Mouse (Mus musculus): ENCODE measurements around the gene Olfr921. TPM values are rescaled to one million over a fixed set of nuclear protein-coding genes. Genes with fewer than 3 reads are reported as not detected.
A peak's percentile ranks its signal among the peaks of the same experiment; 100 is the strongest.

The Olfr921 gene
- not detected for total RNA-seq (2021)

- intact Hi-C loops (cut with DNase I) = no loop called here
- no peak for DNase-seq (ENCODE audit: extremely low spot score in 1 of 2, low spot score in 2 of 2)
Observed at GRCm38 (mm10) chr9:38772768-38773167, at the start of gene Olfr921. Gene Olfr921, plus strand, starts transcription at chr9:38773068.

- DNase-seq (ENCODE audit: extremely low spot score in 1 of 2, low spot score in 2 of 2) = no peak
- intact Hi-C loops (cut with DNase I) = no loop called here
Observed at GRCm38 (mm10) chr9:38724044-38724443, 48.8 kb upstream of the Olfr921 start.

GRCm38 (mm10) chr9:38728218-38728617 is 44.6 kb upstream of the Olfr921 start:
- no peak for DNase-seq (ENCODE audit: extremely low spot score in 1 of 2, low spot score in 2 of 2)
- intact Hi-C loops (cut with DNase I) = no loop called here

- intact Hi-C loops (cut with DNase I) = no loop called here
Observed at GRCm38 (mm10) chr9:38741408-38741807, 31.5 kb upstream of the Olfr921 start.

GRCm38 (mm10) chr9:38744619-38745315 is 28.1 kb upstream of the Olfr921 start:
- intact Hi-C loops (cut with DNase I) = no loop called here
- no peak for DNase-seq (ENCODE audit: extremely low spot score in 1 of 2, low spot score in 2 of 2)

More at GRCm38 (mm10) chr9:38741408-38741807, 31.5 kb upstream of the Olfr921 start:
- DNase-seq (ENCODE audit: extremely low spot score in 1 of 2, low spot score in 2 of 2) = no peak

DNA sequence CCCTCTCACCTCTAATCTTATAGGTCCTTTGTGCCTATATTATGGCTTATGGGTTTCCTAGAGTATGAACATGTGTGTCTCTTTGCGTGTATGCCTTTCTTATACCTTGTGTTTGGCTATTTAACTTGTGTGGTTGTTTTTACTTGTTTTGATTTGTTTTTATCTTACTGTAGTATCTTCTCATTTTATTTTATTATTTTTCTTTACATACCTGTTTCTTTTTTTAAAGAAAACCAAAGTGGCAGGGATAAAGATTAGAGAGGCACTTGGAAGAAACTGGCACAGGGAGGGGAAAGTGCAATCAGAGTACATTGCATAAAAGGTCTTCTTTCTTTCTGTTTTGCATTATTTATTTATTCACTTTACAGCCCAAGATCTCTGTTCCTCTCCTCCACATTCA is 20.9 kb upstream of the Olfr921 start, which contains the start of gene Olfr920:
TSS of gene Olfr920 (plus strand) at position 301 of the 400 bp plus-strand sequence.
- DNase-seq (ENCODE audit: extremely low spot score in 1 of 2, low spot score in 2 of 2) = no peak
- intact Hi-C loops (cut with DNase I) = no loop called here

DNA sequence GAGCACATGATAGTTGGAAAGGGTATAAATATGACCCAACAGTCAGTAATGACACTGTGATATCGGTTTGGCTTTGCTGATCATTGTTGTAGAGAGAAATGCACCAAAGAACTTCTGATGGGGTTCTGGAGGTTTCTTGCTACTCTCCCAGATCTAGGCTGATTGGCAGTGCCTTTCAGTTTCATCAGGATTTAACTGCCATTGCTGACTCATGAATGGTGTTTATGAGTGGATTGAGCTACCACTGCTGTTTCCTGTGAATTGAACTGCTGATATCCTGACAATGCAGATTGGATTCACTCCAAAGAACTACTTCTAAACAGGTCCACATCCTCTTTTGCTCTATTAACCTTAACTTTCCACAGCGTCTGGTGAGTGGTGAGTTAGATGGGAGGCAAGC is 19.8 kb downstream of the Olfr921 start:
- no peak for DNase-seq (ENCODE audit: extremely low spot score in 1 of 2, low spot score in 2 of 2)
- intact Hi-C loops (cut with DNase I) = no loop called here

DNA sequence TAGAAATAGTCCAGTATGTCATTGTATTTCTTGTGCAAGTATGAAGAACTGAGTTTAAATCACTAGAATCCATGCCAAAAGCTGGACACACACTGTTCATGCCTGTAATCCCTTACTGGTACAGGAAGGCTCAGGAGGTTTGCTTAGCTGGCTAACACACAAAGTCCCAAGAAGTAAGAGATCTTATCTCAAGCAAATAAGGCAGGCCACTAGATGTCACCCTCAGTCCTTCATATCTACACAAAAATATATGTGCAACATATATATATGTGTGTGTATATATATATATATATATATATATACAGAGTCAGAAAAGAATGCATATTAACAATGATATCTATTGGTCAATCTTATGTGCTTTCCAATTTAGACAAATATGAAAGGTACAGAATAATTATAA is 32.8 kb downstream of the Olfr921 start:
- intact Hi-C loops (cut with DNase I) = no loop called here

GRCm38 (mm10) chr9:38814314-38814713 is 41.4 kb downstream of the Olfr921 start, which contains the start of gene Olfr922:
Gene Olfr922, plus strand, starts transcription at chr9:38814614.
- no peak for DNase-seq (ENCODE audit: extremely low spot score in 1 of 2, low spot score in 2 of 2)
- intact Hi-C loops (cut with DNase I) = no loop called here

More for the DNA sequence above, 32.8 kb downstream of the Olfr921 start:
- DNase-seq (ENCODE audit: extremely low spot score in 1 of 2, low spot score in 2 of 2) = peak in 1 of 2 experiments; percentile 22

- intact Hi-C loops (cut with DNase I) = no loop called here
- DNase-seq (ENCODE audit: extremely low spot score in 1 of 2, low spot score in 2 of 2) = no peak
Observed at GRCm38 (mm10) chr9:38815458-38815986, 42.7 kb downstream of the Olfr921 start.

GRCm38 (mm10) chr9:38826245-38826644 is 53.4 kb downstream of the Olfr921 start, which contains the start of gene Olfr923:
Gene Olfr923, plus strand, starts transcription at chr9:38826545.
- DNase-seq (ENCODE audit: extremely low spot score in 1 of 2, low spot score in 2 of 2) = no peak
- intact Hi-C loops (cut with DNase I) = no loop called here

Other genes with a start within 250 kb of the Olfr921 start
- gene Olfr910, start 235.2 kb upstream of the Olfr921 start, total RNA-seq (2021) = not detected
- not detected for gene Olfr912, start 192.9 kb upstream of the Olfr921 start, total RNA-seq (2021)
- not detected for gene Olfr913, start 180.3 kb upstream of the Olfr921 start, total RNA-seq (2021)
- not detected for gene Olfr914, start 168.0 kb upstream of the Olfr921 start, total RNA-seq (2021)
- not detected for gene Olfr916, start 113.2 kb upstream of the Olfr921 start, total RNA-seq (2021)
- gene Olfr917, start 107.2 kb upstream of the Olfr921 start, total RNA-seq (2021) = not detected
- not detected for gene Olfr918, start 98.5 kb upstream of the Olfr921 start, total RNA-seq (2021)
- not detected for gene Olfr919, start 69.4 kb upstream of the Olfr921 start, total RNA-seq (2021)
- gene Vwa5a, start 54.8 kb upstream of the Olfr921 start, total RNA-seq (2021) = 10 to 100 TPM in 1 of 2 experiments, 1 to 10 TPM in 1; 7.7 to 10.1 TPM
- not detected for gene Olfr920, start 20.8 kb upstream of the Olfr921 start, total RNA-seq (2021)
- not detected for gene Olfr922, start 41.5 kb downstream of the Olfr921 start, total RNA-seq (2021)
- not detected for gene Olfr923, start 53.5 kb downstream of the Olfr921 start, total RNA-seq (2021)
- gene Olfr924, start 71.4 kb downstream of the Olfr921 start, total RNA-seq (2021) = not detected
- gene Olfr26, start 82.0 kb downstream of the Olfr921 start, total RNA-seq (2021) = not detected
- gene Olfr926, start 104.1 kb downstream of the Olfr921 start, total RNA-seq (2021) = not detected
- gene Olfr930, start 156.7 kb downstream of the Olfr921 start, total RNA-seq (2021) = not detected
- not detected for gene Olfr933, start 199.2 kb downstream of the Olfr921 start, total RNA-seq (2021)
- gene Olfr934, start 215.2 kb downstream of the Olfr921 start, total RNA-seq (2021) = not detected
- not detected for gene Olfr935, start 226.6 kb downstream of the Olfr921 start, total RNA-seq (2021)

Data from left cerebral cortex, postnatal 10 days (tissue).